Mouse (Mus musculus): ENCODE measurements around the gene Nuf2. TPM values are rescaled to one million over a fixed set of nuclear protein-coding genes. Genes with fewer than 3 reads are reported as not detected.

Gene Nuf2
- total and polyA plus RNA-seq, 2 experiments: 0.28 TPM; not detected in 1

- Histone ChIP-seq H3K27ac (replicated peaks; ENCODE audit: insufficient read depth, low read depth, low read length) (no peak overlapping the region), H3K36me3 (ENCODE audit: control insufficient read depth, insufficient read depth, low read length) (no peaks in the 10 kb centered on the region)
Measured at GRCm38 (mm10) chr1:169459071-169459782, 72.0 kb downstream of the Nuf2 start.

More at GRCm38 (mm10) chr1:169459071-169459782, 72.0 kb downstream of the Nuf2 start:
- Histone ChIP-seq H3K27me3 (ENCODE audit: control insufficient read depth, insufficient read depth, low read length) (no peaks in the 10 kb centered on the region), H3K4me3 (ENCODE audit: insufficient read depth, low read depth, low read length) (no peak overlapping the region), H3K9ac (ENCODE audit: low read depth, low read length) (no peak overlapping the region), H3K4me1 (ENCODE audit: control insufficient read depth, insufficient read depth, low read length) (peaks cover 2% of the 10 kb centered on the region), H3K79me2 (ENCODE audit: control insufficient read depth, insufficient read depth, low read length) (no peaks in the 10 kb centered on the region)
- 29% methylated on average over 11 of the region's 11 CpGs for WGBS
- TF ChIP-seq POLR2A (IDR thresholded peaks at IDR 0.05; ENCODE audit: extremely low read depth, insufficient read depth, low read length) (no peak), CTCF (IDR thresholded peaks at IDR 0.05; ENCODE audit: low read depth, low read length) (peak; percentile 54; the same call in 1 of the 2 replicates)
- DNase-seq (ENCODE audit: extremely low read depth, low read depth, low spot score): peak; percentile 30

Other genes with a start within 250 kb of the Nuf2 start
- gene Rgs5, start 124.0 kb upstream of the Nuf2 start, total RNA-seq (2014; rRNA removed): 31.3 and 46.8 TPM in 2 replicates
- 6.9 and 7.5 TPM in 2 replicates for gene Rgs5, start 124.0 kb upstream of the Nuf2 start, polyA plus RNA-seq (2012; rRNA removed)
- 1.3 and 3.6 TPM in 2 replicates for gene Rgs4, start 216.2 kb upstream of the Nuf2 start, total RNA-seq (2014; rRNA removed)
- gene Rgs4, start 216.2 kb upstream of the Nuf2 start, polyA plus RNA-seq (2012; rRNA removed): 0.36 and 0.51 TPM in 2 replicates

Measured in liver, adult 2 months (tissue).